Mouse (Mus musculus): ENCODE data around the gene Map2k6.

The Map2k6 gene

GRCm38 (mm10) chr11:110485081-110485480 lies 86.2 kb downstream of the Map2k6 start:
- no peak for DNase-seq (ENCODE audit: low spot score)

DNA sequence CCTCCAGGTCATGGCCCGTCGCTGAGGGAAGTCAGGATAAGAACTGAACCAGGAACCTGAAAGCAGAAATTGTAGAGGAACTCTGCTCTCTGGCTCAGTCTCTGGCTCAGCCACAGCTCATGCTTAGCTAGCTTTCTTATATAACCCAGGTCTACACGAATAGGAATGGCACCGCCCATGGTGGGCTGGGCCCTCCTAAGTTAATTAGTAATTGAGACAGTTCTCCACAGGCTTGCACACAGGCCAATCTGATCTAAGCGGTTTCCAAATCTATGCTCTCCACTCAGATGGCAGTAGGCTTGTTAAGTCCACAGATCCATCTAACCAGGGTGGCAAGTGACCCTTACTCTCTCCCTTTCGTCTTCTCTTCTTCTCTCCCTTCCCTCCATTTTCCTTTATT lies 88.9 kb downstream of the Map2k6 start:
- no peak for DNase-seq (ENCODE audit: low spot score)

- DNase-seq (ENCODE audit: low spot score), result no peak
Observed at GRCm38 (mm10) chr11:110488301-110488700, 89.4 kb downstream of the Map2k6 start.

- no peak for DNase-seq (ENCODE audit: low spot score)
Observed at GRCm38 (mm10) chr11:110495323-110496060, 96.6 kb downstream of the Map2k6 start.

GRCm38 (mm10) chr11:110496061-110496446 lies 97.1 kb downstream of the Map2k6 start:
- peak; percentile 21 for DNase-seq (ENCODE audit: low spot score)

DNA sequence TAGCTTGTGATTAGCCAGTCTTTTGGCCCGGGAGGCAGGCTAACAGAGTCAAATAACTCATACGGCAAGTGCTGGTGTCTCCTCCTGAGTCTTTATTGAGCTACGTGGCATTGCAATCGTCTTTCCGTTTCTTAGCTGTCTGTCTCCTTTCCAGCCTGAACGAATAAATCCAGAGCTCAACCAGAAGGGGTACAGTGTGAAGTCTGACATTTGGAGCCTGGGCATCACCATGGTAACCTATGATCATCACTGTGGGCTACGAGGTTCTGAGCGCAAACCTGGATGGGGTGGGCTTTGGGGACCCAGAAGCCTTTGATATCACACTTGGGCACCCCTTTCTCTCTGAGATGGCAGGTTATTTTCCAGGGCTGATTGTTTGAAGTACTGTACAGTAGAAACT lies 98.8 kb downstream of the Map2k6 start:
- no peak for DNase-seq (ENCODE audit: low spot score)

DNA sequence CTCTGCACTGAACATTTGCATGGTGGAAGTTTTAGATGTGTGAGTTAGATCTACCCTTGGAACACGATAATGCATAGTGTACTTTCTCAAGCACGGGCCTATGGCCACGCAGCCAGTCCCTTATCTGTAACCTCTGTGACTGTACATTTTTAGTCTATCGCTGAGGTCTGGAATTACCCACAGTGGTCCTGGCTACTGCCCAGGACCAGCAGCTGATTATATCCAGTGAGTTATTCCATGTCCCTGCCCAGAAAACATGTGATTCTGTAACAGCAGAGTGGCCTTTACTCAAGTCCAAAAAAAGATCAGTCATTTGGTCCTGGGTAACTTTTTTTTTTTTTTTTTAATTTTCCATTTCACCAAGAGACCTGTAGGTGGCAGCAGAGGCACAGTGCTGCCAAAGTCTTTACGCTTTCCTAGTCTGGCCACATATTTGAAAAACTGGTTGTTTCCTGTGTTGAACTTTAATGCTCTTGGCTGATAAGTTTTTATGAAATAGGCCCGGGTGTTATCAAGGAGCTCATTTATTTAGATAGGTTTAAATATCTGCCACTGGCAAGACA lies 99.8 kb downstream of the Map2k6 start:
- no peak for DNase-seq (ENCODE audit: low spot score)

DNA sequence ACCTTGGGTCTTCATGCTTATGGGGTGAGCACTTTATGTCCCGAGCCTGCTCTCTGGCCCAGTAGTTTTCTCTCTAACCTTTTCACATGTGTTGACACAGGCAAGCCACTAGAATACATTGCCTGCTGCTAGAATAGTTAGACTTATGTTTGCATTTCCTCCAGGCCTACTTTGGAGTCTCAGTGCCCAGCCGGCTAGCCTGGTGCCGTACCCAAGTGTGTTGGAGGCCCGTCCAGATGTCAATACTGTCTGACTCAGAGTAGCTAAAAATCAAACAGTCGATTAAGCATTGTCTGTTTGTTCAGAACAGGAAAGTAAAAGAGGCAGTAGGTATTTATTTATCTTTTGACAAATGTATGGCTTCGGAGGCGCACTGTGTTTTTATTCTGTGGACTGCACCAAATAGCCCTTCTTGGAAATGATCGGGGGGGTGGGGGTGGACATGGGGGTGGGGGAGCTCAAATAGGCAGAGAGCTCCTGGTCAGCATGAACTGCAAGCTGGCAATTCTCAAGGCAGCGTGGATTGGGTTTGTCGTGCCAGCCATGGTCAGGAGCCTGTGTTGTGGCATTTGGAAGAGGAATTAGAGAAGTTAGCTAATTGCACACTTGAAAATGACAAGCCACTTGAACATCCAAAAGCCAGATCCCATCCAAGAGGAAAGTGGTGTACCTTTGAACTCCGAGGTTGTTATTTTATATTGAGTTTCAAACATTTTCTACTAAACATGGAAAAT lies 104.2 kb downstream of the Map2k6 start:
- no peak for DNase-seq (ENCODE audit: low spot score)

DNA sequence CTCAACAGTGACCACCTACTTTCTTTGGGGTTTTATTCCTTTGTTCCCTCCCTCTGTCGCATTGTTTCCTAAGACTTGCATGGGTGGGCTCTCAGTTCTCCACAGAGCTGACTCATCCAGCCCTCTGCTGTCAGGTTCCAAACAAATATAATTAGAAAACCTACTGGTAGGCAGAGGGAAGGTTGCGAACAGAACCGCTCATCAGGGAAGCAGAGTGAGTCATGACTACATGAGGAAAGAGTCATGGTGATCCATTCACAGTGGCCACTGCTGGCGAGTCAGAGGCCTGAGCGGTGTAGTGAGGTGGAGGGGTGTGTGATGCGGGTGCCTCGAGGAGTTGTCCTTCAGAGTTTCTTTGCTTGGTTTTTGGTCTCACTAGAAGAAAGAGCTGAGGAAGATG lies 112.5 kb downstream of the Map2k6 start:
- no peak for DNase-seq (ENCODE audit: low spot score)

DNA sequence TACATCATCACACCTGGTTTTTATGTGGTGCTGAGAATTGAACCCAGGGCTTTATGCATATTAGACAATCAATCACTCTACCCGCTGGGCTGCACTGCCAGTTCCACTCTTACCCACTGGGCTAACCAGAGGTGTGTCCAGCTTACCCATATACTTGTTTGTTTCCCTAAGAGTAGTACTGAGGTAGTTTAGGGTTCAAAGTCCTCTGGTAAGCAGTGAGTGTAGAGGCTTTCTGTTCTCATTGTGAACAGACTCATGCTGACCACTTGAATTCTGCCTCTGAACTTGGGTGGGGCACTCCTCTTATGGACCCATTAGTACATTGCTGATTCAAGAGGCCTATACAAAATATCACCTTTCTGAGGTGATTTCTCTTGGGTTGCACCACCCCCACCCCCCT lies 119.7 kb downstream of the Map2k6 start:
- no peak for DNase-seq (ENCODE audit: low spot score)

DNA sequence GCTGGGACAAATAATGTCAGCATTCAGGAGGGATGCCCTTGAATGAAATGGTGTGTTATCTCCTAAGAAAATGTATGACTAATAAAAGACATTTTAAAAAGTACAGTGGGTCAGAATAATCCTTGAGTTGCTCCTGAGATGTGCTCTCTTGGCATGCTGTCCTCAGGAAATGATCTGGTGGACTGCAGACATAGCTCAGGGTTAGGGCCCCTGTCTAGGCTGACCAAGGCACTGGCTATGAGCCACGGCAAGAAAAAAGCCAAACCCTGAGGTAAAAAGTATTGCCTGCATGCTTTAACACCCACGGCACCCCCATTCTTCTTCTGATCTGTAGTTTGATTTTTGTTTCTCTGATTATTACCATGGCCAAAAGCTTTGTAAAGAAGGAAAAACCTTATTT lies 124.0 kb downstream of the Map2k6 start:
- DNase-seq (ENCODE audit: low spot score), result no peak

GRCm38 (mm10) chr11:110526156-110526555 lies 127.2 kb downstream of the Map2k6 start:
- no peak for DNase-seq (ENCODE audit: low spot score)

GRCm38 (mm10) chr11:110531087-110531486 lies 132.2 kb downstream of the Map2k6 start:
- DNase-seq (ENCODE audit: low spot score), result no peak

GRCm38 (mm10) chr11:110534856-110535255 lies 135.9 kb downstream of the Map2k6 start:
- no peak for DNase-seq (ENCODE audit: low spot score)

DNA sequence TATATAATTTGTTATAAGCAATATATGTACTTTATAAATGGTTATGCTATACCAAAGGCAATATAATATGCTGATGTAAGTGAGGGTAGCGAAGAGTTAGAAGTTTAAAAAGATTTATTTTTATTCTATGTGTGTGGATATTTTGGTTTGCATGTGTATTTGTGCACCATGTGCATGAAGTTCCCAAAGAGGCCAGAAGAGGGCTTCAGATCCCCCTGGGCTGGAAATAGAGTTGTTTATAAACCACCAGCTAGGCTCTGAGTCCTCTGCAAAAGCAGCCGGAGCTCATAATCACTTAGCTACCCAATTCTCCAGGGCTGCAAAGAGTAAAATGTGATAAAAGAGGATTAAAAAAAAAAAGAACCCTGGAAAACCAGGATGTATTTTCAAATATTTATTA lies 137.6 kb downstream of the Map2k6 start:
- no peak for DNase-seq (ENCODE audit: low spot score)

- DNase-seq (ENCODE audit: low spot score), result peak; percentile 30
Observed at GRCm38 (mm10) chr11:110537602-110538001, 138.7 kb downstream of the Map2k6 start.

- DNase-seq (ENCODE audit: low spot score), result no peak
Observed at GRCm38 (mm10) chr11:110538206-110538605, 139.3 kb downstream of the Map2k6 start.

DNA sequence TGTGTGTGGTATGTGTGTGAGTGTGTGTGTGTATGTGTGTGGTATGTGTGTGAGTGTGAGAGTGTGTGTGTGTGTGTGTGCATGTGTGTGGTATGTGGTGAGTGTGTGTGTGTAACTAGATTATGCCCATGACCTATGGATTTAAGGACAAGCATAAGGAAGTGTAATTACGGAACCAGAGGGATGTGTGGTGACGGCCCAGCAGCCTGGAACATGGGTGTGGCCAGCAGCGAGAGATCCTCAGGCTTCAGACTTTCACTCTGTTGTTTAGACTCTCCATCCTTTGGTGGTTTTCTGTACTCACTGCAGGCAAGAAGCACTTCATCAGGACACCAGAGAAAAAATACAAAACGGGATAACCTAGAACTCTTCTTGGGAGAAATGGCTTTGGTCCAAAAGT lies 143.0 kb downstream of the Map2k6 start:
- DNase-seq (ENCODE audit: low spot score), result no peak

DNA sequence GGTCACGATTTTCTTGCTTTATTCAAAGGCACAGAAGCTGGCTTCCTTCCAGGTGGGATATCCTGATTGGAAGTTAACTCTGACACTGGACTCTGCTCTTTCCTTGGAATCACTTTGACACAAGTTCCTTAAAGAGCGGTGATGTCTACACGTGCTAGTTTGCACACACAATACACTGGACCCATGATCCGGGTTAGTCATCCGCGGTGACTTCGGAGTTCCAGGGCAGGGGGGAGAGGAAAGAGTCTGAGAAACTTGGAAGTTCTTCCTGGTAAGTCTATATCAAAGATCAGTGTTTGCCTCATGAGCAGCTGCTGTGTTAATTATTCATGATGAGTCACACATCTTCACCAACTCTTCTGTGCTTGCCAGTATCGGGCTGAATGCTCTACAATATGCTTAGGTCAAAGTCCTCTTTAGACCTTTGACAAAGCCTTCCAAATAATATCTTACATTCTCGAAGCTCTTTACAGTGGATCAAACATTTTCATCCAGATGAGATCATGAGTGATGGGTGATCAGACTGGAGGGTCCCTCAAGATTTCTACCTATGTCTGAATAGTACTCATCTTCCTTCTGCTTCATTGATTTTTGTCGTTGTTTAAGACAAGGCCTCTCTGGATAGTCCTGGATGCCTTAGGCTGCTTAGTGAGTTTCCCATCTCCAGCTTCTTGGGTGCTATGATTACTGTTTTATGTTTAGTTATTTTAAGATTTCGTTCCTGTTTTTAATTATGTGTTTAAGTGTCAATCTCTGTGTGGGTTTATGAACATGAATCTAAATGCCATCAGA lies 145.7 kb downstream of the Map2k6 start:
- no peak for DNase-seq (ENCODE audit: low spot score)

DNA sequence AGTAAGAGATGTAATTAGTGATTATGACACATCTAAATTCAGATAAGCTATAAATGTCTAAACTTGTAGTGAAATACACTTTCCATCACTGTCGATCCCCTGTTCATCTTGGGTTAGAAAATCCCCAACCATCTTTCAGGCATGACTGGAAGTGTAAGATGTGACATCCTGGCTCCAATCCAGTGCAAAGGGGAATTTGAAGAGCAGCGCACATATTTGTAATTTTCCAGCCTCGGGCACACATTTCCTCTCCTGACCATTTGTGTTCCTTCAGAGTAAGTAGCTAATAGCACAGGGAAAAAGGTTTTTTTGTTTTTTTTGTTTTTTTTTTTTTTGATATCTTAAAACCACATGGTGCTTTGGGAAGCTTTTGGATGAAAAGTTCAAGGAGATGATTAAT lies 146.5 kb downstream of the Map2k6 start:
- DNase-seq (ENCODE audit: low spot score), result no peak

GRCm38 (mm10) chr11:110551471-110551967 lies 152.6 kb downstream of the Map2k6 start:
- DNase-seq (ENCODE audit: low spot score), result no peak

- no peak for DNase-seq (ENCODE audit: low spot score)
Observed at GRCm38 (mm10) chr11:110562320-110563081, 163.6 kb downstream of the Map2k6 start.
